Mouse (Mus musculus): ENCODE measurements around the gene Epx. TPM values are rescaled to one million over a fixed set of nuclear protein-coding genes. Genes with fewer than 3 reads are reported as not detected.

The Epx gene
- total and polyA plus RNA-seq, 2 experiments from 2014 or later: 1.2 to 1.4 TPM

- ATAC-seq (ENCODE audit: low FRiP score): peak; percentile 49; the same call in 1 of the 2 replicates
- Histone ChIP-seq H3K36me3 (ENCODE audit: insufficient read depth, low read length) (peaks cover 11% of the 10 kb centered on the region; the same call in 1 of the 2 replicates), H3K4me1 (ENCODE audit: insufficient read depth, low read length) (peaks cover 5% of the 10 kb centered on the region; the same call in 1 of the 2 replicates), H3K4me3 (ENCODE audit: low read depth, low read length) (peak overlapping the region; percentile 57), H3K27ac (ENCODE audit: low read depth, low read length) (peak overlapping the region; percentile 82), H3K9me3 (ENCODE audit: low read length) (no peaks in the 10 kb centered on the region), H3K4me2 (ENCODE audit: low read depth, low read length, poor library complexity, severe bottlenecking) (peak overlapping the region; percentile 76), H3K27me3 (ENCODE audit: insufficient read depth, low read length) (no peaks in the 10 kb centered on the region), H3K9ac (replicated peaks; ENCODE audit: low read length, poor library complexity, severe bottlenecking) (peak overlapping the region; percentile 60)
- WGBS: 28% methylated on average over 8 of the region's 8 CpGs
- no peak for TF ChIP-seq CTCF (IDR thresholded peaks at IDR 0.05)
- DNase-seq (ENCODE audit: low spot score): no peak
Measured at GRCm38 (mm10) chr11:87853597-87853954, 21.8 kb downstream of the Epx start.

GRCm38 (mm10) chr11:87852690-87853596, 22.4 kb downstream of the Epx start, which contains the start of gene Mks1:
Gene Mks1 (plus strand): TSS chr11:87853215.
- peak within 1 kb of the TSS; percentile 57 for H3K4me3 ChIP-seq (ENCODE audit: low read depth, low read length)
- no peak for TF ChIP-seq CTCF (IDR thresholded peaks at IDR 0.05)
- H3K4me2 ChIP-seq (ENCODE audit: low read depth, low read length, poor library complexity, severe bottlenecking): peak within 1 kb of the TSS; percentile 76
- WGBS: 4% methylated on average over 40 of the region's 40 CpGs
- ATAC-seq (ENCODE audit: low FRiP score) (peak; percentile 92), DNase-seq (ENCODE audit: low spot score) (peak; percentile 96)
- H3K9ac ChIP-seq (replicated peaks; ENCODE audit: low read length, poor library complexity, severe bottlenecking): peak within 1 kb of the TSS; percentile 60
- no peaks in the 10 kb centered on the region for H3K9me3 ChIP-seq (ENCODE audit: low read length)
- peaks cover 11% of the 10 kb centered on the region; the same call in 1 of the 2 replicates for H3K36me3 ChIP-seq (ENCODE audit: insufficient read depth, low read length)
- H3K27ac ChIP-seq (ENCODE audit: low read depth, low read length): peak within 1 kb of the TSS; percentile 82
- H3K4me1 ChIP-seq (ENCODE audit: insufficient read depth, low read length): peaks cover 5% of the 10 kb centered on the region; the same call in 1 of the 2 replicates
- H3K27me3 ChIP-seq (ENCODE audit: insufficient read depth, low read length): no peaks in the 10 kb centered on the region

- Histone ChIP-seq H3K9me3 (ENCODE audit: low read length) (no peaks in the 10 kb centered on the region), H3K4me2 (ENCODE audit: low read depth, low read length, poor library complexity, severe bottlenecking) (no peak overlapping the region), H3K4me3 (ENCODE audit: low read depth, low read length) (no peak overlapping the region), H3K36me3 (ENCODE audit: insufficient read depth, low read length) (no peaks in the 10 kb centered on the region), H3K27ac (ENCODE audit: low read depth, low read length) (no peak overlapping the region), H3K4me1 (ENCODE audit: insufficient read depth, low read length) (no peaks in the 10 kb centered on the region), H3K27me3 (ENCODE audit: insufficient read depth, low read length) (no peaks in the 10 kb centered on the region), H3K9ac (replicated peaks; ENCODE audit: low read length, poor library complexity, severe bottlenecking) (no peak overlapping the region)
- TF ChIP-seq CTCF (IDR thresholded peaks at IDR 0.05): no peak
- DNase-seq (ENCODE audit: low spot score) (no peak), ATAC-seq (ENCODE audit: low FRiP score) (no peak)
- 66% methylated on average over 6 of the region's 6 CpGs for WGBS
Measured at GRCm38 (mm10) chr11:87847884-87848283, 27.5 kb downstream of the Epx start.

GRCm38 (mm10) chr11:87846968-87847600, 28.3 kb downstream of the Epx start:
- Histone ChIP-seq H3K4me1 (ENCODE audit: insufficient read depth, low read length) (no peaks in the 10 kb centered on the region), H3K9me3 (ENCODE audit: low read length) (no peaks in the 10 kb centered on the region), H3K36me3 (ENCODE audit: insufficient read depth, low read length) (no peaks in the 10 kb centered on the region), H3K27ac (ENCODE audit: low read depth, low read length) (no peak overlapping the region), H3K4me2 (ENCODE audit: low read depth, low read length, poor library complexity, severe bottlenecking) (no peak overlapping the region), H3K27me3 (ENCODE audit: insufficient read depth, low read length) (no peaks in the 10 kb centered on the region), H3K4me3 (ENCODE audit: low read depth, low read length) (no peak overlapping the region), H3K9ac (replicated peaks; ENCODE audit: low read length, poor library complexity, severe bottlenecking) (no peak overlapping the region)
- DNase-seq (ENCODE audit: low spot score): no peak
- ATAC-seq (ENCODE audit: low FRiP score): no peak
- no peak for TF ChIP-seq CTCF (IDR thresholded peaks at IDR 0.05)
- WGBS: 78% methylated on average over 12 of the region's 12 CpGs

DNA sequence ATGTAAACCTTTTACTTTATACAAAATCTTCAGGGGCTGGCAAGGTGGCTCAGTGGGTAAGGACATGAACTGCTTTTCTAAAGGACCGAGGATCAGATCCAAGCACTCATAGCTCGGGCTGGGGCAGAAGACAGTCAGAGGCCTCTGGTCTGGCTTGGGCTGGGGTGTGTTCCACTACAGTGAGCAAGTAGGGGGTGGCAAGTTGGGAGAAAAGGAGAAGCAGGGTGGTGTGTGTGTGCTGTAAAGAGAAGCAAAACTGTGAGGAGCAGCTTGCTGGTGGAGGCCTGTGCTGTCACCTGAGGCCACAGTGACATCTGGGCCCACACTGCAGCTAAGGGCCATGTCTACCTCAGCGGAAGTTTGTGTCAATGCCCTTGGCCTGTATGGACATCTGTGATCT, 33.9 kb downstream of the Epx start:
- 85% methylated on average over 3 of the region's 3 CpGs for WGBS
- Histone ChIP-seq H3K27me3 (ENCODE audit: insufficient read depth, low read length) (no peaks in the 10 kb centered on the region), H3K9ac (replicated peaks; ENCODE audit: low read length, poor library complexity, severe bottlenecking) (no peak overlapping the region), H3K9me3 (ENCODE audit: low read length) (no peaks in the 10 kb centered on the region), H3K4me3 (ENCODE audit: low read depth, low read length) (no peak overlapping the region), H3K36me3 (ENCODE audit: insufficient read depth, low read length) (no peaks in the 10 kb centered on the region), H3K27ac (ENCODE audit: low read depth, low read length) (no peak overlapping the region), H3K4me1 (ENCODE audit: insufficient read depth, low read length) (no peaks in the 10 kb centered on the region), H3K4me2 (ENCODE audit: low read depth, low read length, poor library complexity, severe bottlenecking) (no peak overlapping the region)
- TF ChIP-seq CTCF (IDR thresholded peaks at IDR 0.05): no peak
- ATAC-seq (ENCODE audit: low FRiP score) (no peak), DNase-seq (ENCODE audit: low spot score) (no peak)

DNA sequence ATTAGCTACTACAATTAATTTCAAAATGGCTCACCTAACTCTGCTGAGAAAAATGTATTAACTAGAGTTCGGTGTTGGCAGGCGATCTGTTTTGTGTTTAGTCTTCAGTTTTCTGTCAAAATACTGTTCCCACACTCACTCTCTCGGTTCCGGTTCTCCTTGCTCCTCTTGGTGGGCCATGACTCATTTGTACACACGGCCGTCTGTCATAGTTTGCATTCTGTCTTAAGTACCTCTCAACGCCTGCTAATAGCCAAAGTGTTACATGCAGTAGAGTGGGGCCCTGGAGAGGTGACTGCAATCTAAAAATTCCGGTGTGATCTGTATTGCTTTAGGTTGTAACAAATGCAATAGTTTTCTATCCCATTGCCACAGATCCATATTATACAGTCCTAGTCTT, 34.7 kb downstream of the Epx start:
- Histone ChIP-seq H3K27ac (ENCODE audit: low read depth, low read length) (no peak overlapping the region), H3K4me1 (ENCODE audit: insufficient read depth, low read length) (no peaks in the 10 kb centered on the region), H3K4me3 (ENCODE audit: low read depth, low read length) (no peak overlapping the region), H3K27me3 (ENCODE audit: insufficient read depth, low read length) (no peaks in the 10 kb centered on the region), H3K9ac (replicated peaks; ENCODE audit: low read length, poor library complexity, severe bottlenecking) (no peak overlapping the region), H3K9me3 (ENCODE audit: low read length) (no peaks in the 10 kb centered on the region), H3K36me3 (ENCODE audit: insufficient read depth, low read length) (no peaks in the 10 kb centered on the region), H3K4me2 (ENCODE audit: low read depth, low read length, poor library complexity, severe bottlenecking) (no peak overlapping the region)
- ATAC-seq (ENCODE audit: low FRiP score) (no peak), DNase-seq (ENCODE audit: low spot score) (no peak)
- WGBS: 91% methylated on average over 8 of the region's 8 CpGs
- no peak for TF ChIP-seq CTCF (IDR thresholded peaks at IDR 0.05)
